Mouse (Mus musculus): ENCODE results near the gene Bglap3.

- TF ChIP-seq CTCF (IDR thresholded peaks at IDR 0.05; ENCODE audit: control insufficient read depth, insufficient read depth, insufficient replicate concordance, low read depth, low read length) (no peak), POLR2A (IDR thresholded peaks at IDR 0.05; ENCODE audit: control insufficient read depth, low read depth, low read length) (no peak)
Measured at GRCm38 (mm10) chr3:88337367-88338020, 35.0 kb downstream of the Bglap3 start.
